Mouse (Mus musculus) thymus, postnatal 4 days (tissue): ENCODE results near the gene Ankle1.

Experiments used
- DNase-seq: peaks from one replicate; pipeline ENCODE4 v3.0.0; 2021

Ankle1 gene

GRCm38 (mm10) chr8:71381971-71382961, 23.5 kb upstream of the Ankle1 start:
- peak; percentile 79 for DNase-seq

GRCm38 (mm10) chr8:71383396-71383795, 22.4 kb upstream of the Ankle1 start:
- no peak for DNase-seq

- no peak for DNase-seq
Measured at GRCm38 (mm10) chr8:71383860-71384259, 21.9 kb upstream of the Ankle1 start.

- DNase-seq = no peak
Measured at GRCm38 (mm10) chr8:71385212-71385835, 20.5 kb upstream of the Ankle1 start.

GRCm38 (mm10) chr8:71388267-71388666, 17.5 kb upstream of the Ankle1 start:
- DNase-seq = no peak

GRCm38 (mm10) chr8:71391696-71392095, 14.1 kb upstream of the Ankle1 start:
- DNase-seq = no peak

- DNase-seq = no peak
Measured at GRCm38 (mm10) chr8:71392391-71392790, 13.4 kb upstream of the Ankle1 start.

- peak; percentile 59 for DNase-seq
Measured at GRCm38 (mm10) chr8:71392871-71393270, 12.9 kb upstream of the Ankle1 start.

GRCm38 (mm10) chr8:71394481-71394880, 11.3 kb upstream of the Ankle1 start:
- DNase-seq = peak; percentile 5

GRCm38 (mm10) chr8:71395071-71395470, 10.7 kb upstream of the Ankle1 start:
- no peak for DNase-seq

GRCm38 (mm10) chr8:71395629-71396028, 10.2 kb upstream of the Ankle1 start, which contains the start of gene Ushbp1:
TSS of gene Ushbp1 (minus strand) at chr8:71395802.
- no peak for DNase-seq

GRCm38 (mm10) chr8:71396639-71397305, 9.0 kb upstream of the Ankle1 start, which contains the start of gene Babam1:
TSS of gene Babam1 (plus strand) at chr8:71396861.
- DNase-seq = peak; percentile 88

GRCm38 (mm10) chr8:71397701-71398100, 8.1 kb upstream of the Ankle1 start:
- DNase-seq = peak; percentile 21

GRCm38 (mm10) chr8:71400826-71401225, 5.0 kb upstream of the Ankle1 start:
- DNase-seq = no peak

GRCm38 (mm10) chr8:71401454-71401853, 4.4 kb upstream of the Ankle1 start:
- no peak for DNase-seq

GRCm38 (mm10) chr8:71402446-71402964, 3.3 kb upstream of the Ankle1 start:
- DNase-seq = no peak

- no peak for DNase-seq
Measured at GRCm38 (mm10) chr8:71403107-71403885, 2.5 kb upstream of the Ankle1 start.

- DNase-seq = no peak
Measured at GRCm38 (mm10) chr8:71404011-71404410, 1.8 kb upstream of the Ankle1 start.

- no peak for DNase-seq
Measured at GRCm38 (mm10) chr8:71404951-71405351, 859 bp upstream of the Ankle1 start.

- peak; percentile 80 for DNase-seq
Measured at GRCm38 (mm10) chr8:71406099-71407015, 547 bp downstream of the Ankle1 start.

- no peak for DNase-seq
Measured at GRCm38 (mm10) chr8:71407441-71407840, 1.6 kb downstream of the Ankle1 start.
